Mouse (Mus musculus) effector memory CD4-positive, alpha-beta T cell, adult 7 months (primary cell): Measurements from ENCODE around the gene Bsnd. TPM values are rescaled to one million over a fixed set of nuclear protein-coding genes. Genes with fewer than 3 reads are reported as not detected.

Source experiments
- polyA plus RNA-seq: library from polyadenylated mRNA; unstranded; fragments of 100-300 nt; shearing (Covaris generic); gene quantifications from one replicate; pipeline ENCODE4 v1.2.1, GENCODE M21; 2017

The Bsnd gene
- polyA plus RNA-seq = not detected

GRCm38 (mm10) chr4:106492116-106492515 lies at the start of gene Bsnd:
Bsnd (minus strand) TSS chr4:106492283.

Other genes starting within 250 kb of the Bsnd start
- 15.8 TPM for gene Usp24, start 176.1 kb downstream of the Bsnd start, polyA plus RNA-seq
- not detected for gene Pcsk9, start 28.0 kb downstream of the Bsnd start, polyA plus RNA-seq
- gene Dhcr24, start 68.8 kb upstream of the Bsnd start, polyA plus RNA-seq = 0.71 TPM
- not detected for gene Lexm, start 125.0 kb upstream of the Bsnd start, polyA plus RNA-seq
- 0.41 TPM for gene Ttc22, start 130.1 kb upstream of the Bsnd start, polyA plus RNA-seq
- gene Pars2, start 158.8 kb upstream of the Bsnd start, polyA plus RNA-seq = 3.0 TPM
- 35.7 TPM for gene Ttc4, start 186.7 kb upstream of the Bsnd start, polyA plus RNA-seq
- not detected for gene Mroh7, start 238.6 kb upstream of the Bsnd start, polyA plus RNA-seq
- not detected for gene Fam151a, start 241.6 kb upstream of the Bsnd start, polyA plus RNA-seq